Mouse (Mus musculus) heart, adult 2 months (tissue): Measurements from ENCODE around the gene Itpr2. TPM values are rescaled to one million over a fixed set of nuclear protein-coding genes. Genes with fewer than 3 reads are reported as not detected.

Source experiments
- DNase-seq, 2 experiments: peaks; one replicate each; pipeline ENCODE4 v3.0.0; 2021
- H3K27ac ChIP-seq: fragments of 200-600 bp; 2 replicates; pipeline ENCODE4 v1.8.1; 2022
- H3K27me3 ChIP-seq: fragments of 200-500 bp; 2 replicates; pipeline ENCODE4 v1.6.1; 2012; ENCODE audit warnings: mild to moderate bottlenecking, low read length, inconsistent platforms, mixed read lengths; ENCODE audit not compliant: control insufficient read depth, insufficient read depth
- H3K36me3 ChIP-seq: fragments of 200-500 bp; 2 replicates; pipeline ENCODE4 v1.6.1; 2012; ENCODE audit warnings: low read length, inconsistent platforms; ENCODE audit not compliant: control insufficient read depth, insufficient read depth
- H3K4me1 ChIP-seq: fragments of 200-500 bp; 2 replicates; pipeline ENCODE4 v1.6.1; 2011; ENCODE audit warnings: low read length; ENCODE audit not compliant: control insufficient read depth, insufficient read depth
- H3K4me3 ChIP-seq: fragments of 200-600 bp; 2 replicates; pipeline ENCODE4 v1.8.1; 2022
- H3K79me2 ChIP-seq: fragments of 200-500 bp; replicated peaks from 2 replicates; pipeline ENCODE4 v1.6.1; 2012; ENCODE audit warnings: mild to moderate bottlenecking, inconsistent platforms, low read length, moderate library complexity, mixed read lengths; ENCODE audit not compliant: control insufficient read depth, insufficient read depth
- H3K9ac ChIP-seq: fragments of 200-500 bp; 2 replicates; pipeline ENCODE4 v1.6.1; 2012; ENCODE audit warnings: low read depth, mild to moderate bottlenecking, control low read depth, inconsistent platforms, low read length, mixed read lengths
- CTCF ChIP-seq: fragments of 200-600 bp; IDR thresholded peaks from 2 replicates; pipeline ENCODE4 v1.8.1; 2022; ENCODE audit warnings: antibody characterized with exemption, mild to moderate bottlenecking, moderate library complexity
- EP300 ChIP-seq: fragments of 200-500 bp; IDR thresholded peaks from 2 replicates; pipeline ENCODE4 v1.6.1; 2011; ENCODE audit warnings: low read depth, low read length, control low read depth; ENCODE audit not compliant: insufficient read depth
- POLR2A ChIP-seq: fragments of 200-500 bp; IDR thresholded peaks from 2 replicates; pipeline ENCODE4 v1.6.1; 2011; ENCODE audit warnings: mild to moderate bottlenecking, low read depth, low read length, control low read depth; ENCODE audit not compliant: insufficient read depth
- WGBS: fragments of 180-500 bp; shearing (Covaris S2); methylation state at CpG from one replicate; pipeline ENCODE4 v1.1.7; 2018; 5-methylcytosine and 5-hydroxymethylcytosine counted together
- intact Hi-C: fragments of 180-260 bp; cut with DNase I; formaldehyde crosslinking; loops from one replicate; pipeline ENCODE4 v1.15.1; 2025
- polyA plus RNA-seq: library from polyadenylated mRNA; depleted of rRNA; stranded (reverse); fragments of >200 nt; gene quantifications from 2 replicates; pipeline ENCODE4 v1.2.3, GENCODE M21; 2012
- total RNA-seq, 2 experiments: library from RNA; stranded (reverse); gene quantifications; 2 replicates each; pipeline ENCODE4 v1.2.3; 2021

Gene Itpr2
- total and polyA plus RNA-seq, 3 experiments: 6.6 to 23.7 (median 20.1) TPM

DNA sequence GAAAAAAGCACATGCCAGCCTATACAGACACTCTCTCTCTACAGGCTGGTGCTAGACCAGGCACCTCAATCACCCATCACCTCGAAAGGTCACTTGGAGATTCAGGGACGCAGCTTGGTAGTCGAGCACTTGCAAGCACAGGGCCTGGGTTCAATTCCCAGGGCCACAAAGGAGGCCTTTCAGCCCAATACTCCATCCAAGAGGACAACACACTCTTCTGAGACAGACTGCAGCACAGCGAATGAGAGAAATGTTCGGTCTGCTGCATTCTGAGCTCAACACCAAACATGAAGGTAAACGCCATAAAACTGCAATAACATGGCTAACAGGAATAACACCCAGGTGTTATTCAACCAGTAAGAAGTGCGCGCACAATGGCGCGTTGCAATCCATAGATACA lies 211.0 kb downstream of the Itpr2 start:
- no peak for TF ChIP-seq EP300
- TF ChIP-seq CTCF: no peak
- no peak for TF ChIP-seq POLR2A
- Histone ChIP-seq H3K9ac (no peak overlapping the region), H3K4me3 (no peak overlapping the region), H3K79me2 (no peaks in the 10 kb centered on the region), H3K4me1 (no peaks in the 10 kb centered on the region), H3K27me3 (no peaks in the 10 kb centered on the region), H3K27ac (no peak overlapping the region), H3K36me3 (no peaks in the 10 kb centered on the region)
- DNase-seq: no peak
- WGBS: 96% methylated on average over 10 of the region's 10 CpGs
- intact Hi-C loops: no loop called here

DNA sequence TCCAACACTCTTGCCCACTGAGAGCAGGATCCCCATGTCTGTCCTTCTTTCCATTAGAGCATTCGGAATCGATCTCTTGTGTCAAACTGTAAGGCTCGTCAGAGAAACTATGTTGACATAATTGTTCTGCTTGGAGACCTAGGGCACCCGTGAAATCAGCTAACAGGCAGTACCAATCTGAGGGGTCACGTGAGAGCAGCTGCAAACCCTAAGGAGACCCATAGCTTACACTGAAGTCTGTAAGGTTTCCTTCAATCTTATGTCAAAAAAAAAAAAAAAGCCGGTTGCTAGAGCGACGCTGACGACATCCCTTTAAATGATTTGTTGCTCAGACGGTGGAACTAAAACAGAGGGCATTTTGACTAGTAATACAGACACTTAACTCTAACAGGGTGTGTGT lies 212.2 kb downstream of the Itpr2 start:
- H3K9ac ChIP-seq: no peak overlapping the region
- H3K79me2 ChIP-seq: no peaks in the 10 kb centered on the region
- H3K36me3 ChIP-seq: no peaks in the 10 kb centered on the region
- no peak overlapping the region for H3K27ac ChIP-seq
- H3K27me3 ChIP-seq: no peaks in the 10 kb centered on the region
- H3K4me3 ChIP-seq: no peak overlapping the region
- TF ChIP-seq EP300: no peak
- H3K4me1 ChIP-seq: no peaks in the 10 kb centered on the region
- 85% methylated on average over 10 of the region's 10 CpGs for WGBS
- DNase-seq: no peak
- intact Hi-C loops: no loop called here

DNA sequence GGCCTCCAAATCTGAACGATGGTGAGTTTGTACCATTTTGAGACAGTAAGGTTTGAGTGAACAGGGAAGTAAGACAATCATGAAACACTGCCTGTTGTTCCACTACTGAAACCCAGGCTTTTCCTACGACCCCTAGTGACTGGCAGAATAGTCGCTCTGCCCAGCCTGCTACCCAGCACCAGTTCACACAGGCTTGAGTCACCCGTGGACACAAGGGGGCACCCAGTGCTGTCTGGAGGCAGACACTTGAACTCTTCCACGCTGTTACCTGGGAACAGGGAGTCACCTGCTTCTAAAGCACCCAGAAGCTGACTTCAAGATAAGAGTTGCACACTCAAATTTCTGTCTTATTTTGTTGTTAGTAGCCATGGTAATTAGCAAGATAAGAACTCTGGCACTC lies 213.8 kb downstream of the Itpr2 start:
- Histone ChIP-seq H3K4me3 (no peak overlapping the region), H3K79me2 (no peaks in the 10 kb centered on the region), H3K36me3 (no peaks in the 10 kb centered on the region), H3K27ac (no peak overlapping the region), H3K27me3 (no peaks in the 10 kb centered on the region), H3K4me1 (no peaks in the 10 kb centered on the region), H3K9ac (no peak overlapping the region)
- whole genome bisulfite sequencing: 92% methylated on average over 5 of the region's 5 CpGs
- intact Hi-C loops: no loop called here
- TF ChIP-seq EP300 (no peak), CTCF (peak; percentile 21; the same call in 1 of the 2 replicates)
- DNase-seq: no peak

DNA sequence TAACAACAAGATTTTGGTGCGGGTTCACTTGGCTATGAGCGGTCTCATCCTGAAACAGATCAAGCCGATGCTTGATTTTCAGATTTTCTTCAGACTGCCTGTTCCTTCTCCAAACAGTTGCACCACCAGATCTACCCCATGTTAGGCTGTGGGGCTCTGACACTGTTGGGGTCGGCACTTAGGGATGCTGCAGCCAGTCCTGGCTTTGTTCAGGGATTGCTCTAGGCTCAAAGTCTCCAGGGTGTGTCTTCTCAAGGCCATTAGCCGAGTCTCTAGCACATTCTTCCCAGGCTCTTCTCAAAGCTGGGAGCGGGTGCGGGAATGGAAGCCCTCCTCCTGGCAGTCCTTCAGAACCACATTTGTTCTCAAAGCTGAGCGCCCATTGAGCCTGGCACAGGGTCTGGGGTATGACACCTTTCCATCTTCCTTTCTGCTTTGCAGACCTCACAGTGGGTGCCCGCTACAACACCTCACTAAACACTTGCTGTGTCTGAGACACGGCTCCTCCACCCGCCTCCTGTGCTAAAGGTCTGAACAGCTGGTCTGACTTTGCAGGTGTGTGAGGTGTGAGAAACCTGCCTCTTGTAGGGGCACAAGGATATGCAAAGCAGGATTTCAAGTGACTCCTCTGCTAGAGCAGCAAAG lies 217.0 kb downstream of the Itpr2 start:
- no peaks in the 10 kb centered on the region for H3K27me3 ChIP-seq
- DNase-seq: no peak
- no peaks in the 10 kb centered on the region for H3K4me1 ChIP-seq
- H3K79me2 ChIP-seq: no peaks in the 10 kb centered on the region
- no peak overlapping the region for H3K4me3 ChIP-seq
- H3K9ac ChIP-seq: no peak overlapping the region
- intact Hi-C loops: no loop called here
- H3K36me3 ChIP-seq: no peaks in the 10 kb centered on the region
- WGBS: 93% methylated on average over 11 of the region's 11 CpGs
- TF ChIP-seq POLR2A (no peak), EP300 (no peak), CTCF (no peak)
- H3K27ac ChIP-seq: no peak overlapping the region

DNA sequence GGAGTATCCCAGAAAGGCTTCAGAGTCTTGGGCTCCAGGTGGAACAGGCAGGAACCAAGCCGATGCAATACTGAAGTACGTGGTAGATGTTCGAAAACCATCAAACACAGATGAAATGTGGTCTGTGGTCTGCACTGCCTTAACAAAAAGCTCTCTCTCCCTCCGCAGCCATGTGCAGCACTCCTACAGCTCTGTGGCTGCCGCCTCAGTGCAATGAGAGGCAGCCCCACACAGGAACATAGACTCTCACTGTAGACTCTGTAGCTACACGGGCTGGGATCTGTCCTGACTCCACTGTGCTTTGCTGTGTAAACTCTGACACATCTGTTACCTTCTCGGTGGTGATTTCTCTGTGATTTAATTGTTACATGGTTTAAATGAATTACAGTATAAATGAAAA lies 218.0 kb downstream of the Itpr2 start:
- Histone ChIP-seq H3K4me3 (no peak overlapping the region), H3K4me1 (no peaks in the 10 kb centered on the region), H3K9ac (no peak overlapping the region), H3K36me3 (no peaks in the 10 kb centered on the region), H3K79me2 (no peaks in the 10 kb centered on the region), H3K27ac (no peak overlapping the region), H3K27me3 (no peaks in the 10 kb centered on the region)
- WGBS: 88% methylated on average over 7 of the region's 7 CpGs
- no peak for TF ChIP-seq POLR2A
- no peak for TF ChIP-seq CTCF
- TF ChIP-seq EP300: no peak
- intact Hi-C loops: no loop called here
- DNase-seq: no peak

DNA sequence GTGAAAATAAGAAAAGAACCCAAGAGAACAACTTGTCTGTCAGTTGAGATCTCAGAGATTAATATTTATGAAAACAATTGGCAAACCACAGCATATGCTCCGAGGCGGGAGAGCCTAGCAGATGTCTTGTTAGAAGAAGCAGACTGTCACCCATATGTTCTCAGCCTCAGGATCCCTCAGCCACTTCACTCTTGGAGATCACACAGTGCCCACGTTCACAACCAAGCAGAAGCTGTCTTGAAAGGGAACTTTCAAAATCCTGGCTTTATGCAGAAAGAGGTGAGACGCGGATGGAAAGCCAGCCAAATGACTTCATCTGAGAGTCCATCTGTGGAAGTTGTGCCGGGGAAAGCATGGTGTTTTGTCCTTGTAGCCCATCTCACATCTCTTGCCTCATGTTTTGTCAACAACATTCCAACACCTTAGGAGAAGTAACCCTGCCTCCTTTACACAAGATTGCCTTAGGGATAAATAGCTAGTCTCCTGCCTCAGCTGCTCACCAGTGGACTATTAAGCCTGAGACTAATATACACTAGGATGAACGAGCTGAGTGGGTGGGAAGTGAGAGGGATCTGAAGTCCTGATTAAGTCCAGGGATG lies 219.9 kb downstream of the Itpr2 start:
- WGBS: 86% methylated on average over 7 of the region's 7 CpGs
- Histone ChIP-seq H3K27ac (no peak overlapping the region), H3K27me3 (no peaks in the 10 kb centered on the region), H3K36me3 (no peaks in the 10 kb centered on the region), H3K4me1 (no peaks in the 10 kb centered on the region), H3K4me3 (no peak overlapping the region), H3K79me2 (no peaks in the 10 kb centered on the region), H3K9ac (no peak overlapping the region)
- TF ChIP-seq CTCF (no peak), POLR2A (no peak), EP300 (no peak)
- intact Hi-C loops: no loop called here
- no peak for DNase-seq
